10 mouse cellular contexts compared by ENCODE assay signal in the genomic region with DNA sequence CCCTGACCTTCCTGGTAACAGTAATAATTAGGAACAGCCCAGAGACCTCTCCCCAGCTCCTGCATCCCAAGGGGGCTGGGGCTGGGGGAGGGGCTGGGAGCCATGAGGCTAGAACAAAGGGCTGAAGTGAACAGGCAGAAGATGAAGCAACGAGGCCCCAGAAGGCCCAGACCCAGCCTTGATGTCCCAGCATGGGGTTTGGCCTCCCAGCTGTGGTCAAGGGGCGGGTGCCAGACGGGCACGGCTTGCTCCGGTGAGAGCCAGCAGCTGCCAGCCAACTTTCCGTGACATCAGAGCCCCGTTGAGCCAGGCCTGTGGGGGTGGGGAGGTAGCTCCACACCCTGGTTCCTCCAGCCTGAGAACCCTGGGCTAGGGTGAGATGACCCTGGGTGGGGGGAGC. TPM values are rescaled to one million over a fixed set of nuclear protein-coding genes. Genes with fewer than 3 reads are reported as not detected.
DNase-seq lines count a peak whose midpoint lies in the region; ATAC-seq and TF ChIP-seq lines count a peak whose summit lies in the region.
"Had no signal": no experiment of that assay in that cellular context is flagged by ENCODE, and none has a peak within 500 bp of the region (broad histone marks: within the 10 kb centered on the region; RNA-seq: fewer than 3 reads in every experiment).

No protein-coding gene starts in this region.

- ATAC-seq in lung, postnatal 0 days, result peak; percentile 11; the same call in 1 of the 2 replicates
- ATAC-seq in embryonic facial prominence, embryonic 11.5 days (replicated peaks; ENCODE audit: insufficient number of reproducible peaks, low FRiP score, low TSS enrichment, low read depth), result peak; percentile 36; the same call in 1 of the 2 replicates
- ATAC-seq in forebrain, embryonic 15.5 days (replicated peaks), result no peak

- WGBS in lung, postnatal 0 days, result 41% methylated on average over 7 of the region's 7 CpGs
- WGBS in lung, adult 2 months, result 44% methylated on average over 7 of the region's 7 CpGs
- 35% methylated on average over 7 of the region's 7 CpGs for WGBS in embryonic facial prominence, embryonic 11.5 days
- WGBS in forebrain, embryonic 15.5 days, result 45% methylated on average over 7 of the region's 7 CpGs

- no peaks in the 10 kb centered on the region for H3K4me1 ChIP-seq in lung, postnatal 0 days (ENCODE audit: insufficient read depth, low read depth, low read length)
- no peaks in the 10 kb centered on the region for H3K4me1 ChIP-seq in lung, adult 2 months (ENCODE audit: control insufficient read depth, insufficient read depth, low read length)
- peaks cover 2% of the 10 kb centered on the region; the same call in 1 of the 2 replicates for H3K4me1 ChIP-seq in embryonic facial prominence, embryonic 11.5 days (ENCODE audit: control insufficient read depth, insufficient read depth, low read length)
- no peaks in the 10 kb centered on the region for H3K4me1 ChIP-seq in forebrain, embryonic 15.5 days

- H3K36me3 ChIP-seq in lung, postnatal 0 days (ENCODE audit: insufficient read depth, low read length), result no peaks in the 10 kb centered on the region
- no peaks in the 10 kb centered on the region for H3K36me3 ChIP-seq in embryonic facial prominence, embryonic 11.5 days (replicated peaks; ENCODE audit: control insufficient read depth, insufficient read depth, low read depth, low read length)
- no peaks in the 10 kb centered on the region for H3K36me3 ChIP-seq in forebrain, embryonic 15.5 days
- H3K36me3 ChIP-seq: limb, embryonic 13.5 days had no signal

- no peak for TF ChIP-seq POLR2A in lung, adult 2 months (IDR thresholded peaks at IDR 0.05; ENCODE audit: borderline replicate concordance, extremely low read depth, low read depth, low read length)

- H3K4me3 ChIP-seq in lung, postnatal 0 days (ENCODE audit: low read depth, low read length), result no peak overlapping the region
- no peak overlapping the region for H3K4me3 ChIP-seq in lung, adult 2 months (replicated peaks; ENCODE audit: extremely low read depth, low read depth, low read length)
- no peak overlapping the region for H3K4me3 ChIP-seq in embryonic facial prominence, embryonic 11.5 days (ENCODE audit: low read depth, low read length)
- no peak overlapping the region for H3K4me3 ChIP-seq in forebrain, embryonic 15.5 days
- H3K4me3 ChIP-seq: limb, embryonic 13.5 days had no signal

- no peaks in the 10 kb centered on the region for H3K9me3 ChIP-seq in lung, postnatal 0 days (ENCODE audit: low read length)
- H3K9me3 ChIP-seq in embryonic facial prominence, embryonic 11.5 days (replicated peaks; ENCODE audit: control insufficient read depth, low read length), result no peaks in the 10 kb centered on the region
- no peaks in the 10 kb centered on the region for H3K9me3 ChIP-seq in forebrain, embryonic 15.5 days
- H3K9me3 ChIP-seq: limb, embryonic 13.5 days had no signal

- no peak overlapping the region for H3K4me2 ChIP-seq in lung, postnatal 0 days (replicated peaks; ENCODE audit: low read depth, low read length)
- H3K4me2 ChIP-seq in embryonic facial prominence, embryonic 11.5 days (ENCODE audit: low read depth, low read length), result no peak overlapping the region
- no peak overlapping the region for H3K4me2 ChIP-seq in forebrain, embryonic 15.5 days (replicated peaks)
- H3K4me2 ChIP-seq: limb, embryonic 13.5 days had no signal

- no peak for TF ChIP-seq CTCF in lung, postnatal 0 days (IDR thresholded peaks at IDR 0.05)
- TF ChIP-seq CTCF in lung, adult 2 months (IDR thresholded peaks at IDR 0.05; ENCODE audit: insufficient read depth, low read length), result no peak

- no peak overlapping the region for H3K9ac ChIP-seq in lung, postnatal 0 days (replicated peaks; ENCODE audit: low read depth)
- H3K9ac ChIP-seq in embryonic facial prominence, embryonic 11.5 days (replicated peaks; ENCODE audit: low read length), result peak overlapping the region; percentile 37
- no peak overlapping the region for H3K9ac ChIP-seq in forebrain, embryonic 15.5 days (replicated peaks)
- H3K9ac ChIP-seq: limb, embryonic 13.5 days had no signal

- no peak for DNase-seq in lung, postnatal 0 days (ENCODE audit: low spot score)
- DNase-seq in lung, adult 2 months, result no peak
- peak; percentile 19 for DNase-seq in embryonic facial prominence, embryonic 11.5 days (ENCODE audit: low spot score)
- DNase-seq in heart, postnatal 25 days (ENCODE audit: low spot score), result peak; percentile 52
- DNase-seq in retina, embryonic 14.5 days (ENCODE audit: low spot score), result peak; percentile 56
- no peak for DNase-seq in right cerebral cortex, postnatal 14 days
- DNase-seq in thymus, postnatal 36 days, result no peak

- H3K27ac ChIP-seq in lung, postnatal 0 days (ENCODE audit: low read length), result no peak overlapping the region
- peak overlapping the region; percentile 31; the same call in 1 of the 2 replicates for H3K27ac ChIP-seq in embryonic facial prominence, embryonic 11.5 days (replicated peaks; ENCODE audit: low read depth, low read length)
- H3K27ac ChIP-seq in forebrain, embryonic 15.5 days (replicated peaks), result no peak overlapping the region
- H3K27ac ChIP-seq: limb, embryonic 13.5 days had no signal

- intact Hi-C loops in heart, postnatal 25 days (cut with DNase I), result loop anchor here (5.0 kb wide), 1 partner anchor 80 kb away; no protein-coding TSS in a partner anchor

- H3K27me3 ChIP-seq in lung, postnatal 0 days (replicated peaks; ENCODE audit: insufficient read depth, low read length), result no peaks in the 10 kb centered on the region
- H3K27me3 ChIP-seq in embryonic facial prominence, embryonic 11.5 days (ENCODE audit: control insufficient read depth, insufficient read depth, low read length), result no peaks in the 10 kb centered on the region
- H3K27me3 ChIP-seq in forebrain, embryonic 15.5 days, result no peaks in the 10 kb centered on the region

- no peak for TF ChIP-seq EP300 in lung, postnatal 0 days (IDR thresholded peaks at IDR 0.05)

RNA-seq across cellular contexts. Expression of a gene that starts 7.3 kb away (rescaled TPM):
- not detected in 2 replicates for polyA plus RNA-seq in lung, postnatal 0 days (2015; fragmentation: Nextera tagmentation; extraction: Ambion mirVana)
- not detected in 2 replicates for polyA plus RNA-seq in lung, adult 2 months (2012; rRNA removed)
- not detected in 2 replicates for polyA plus RNA-seq in embryonic facial prominence, embryonic 11.5 days (2014; fragmentation: Nextera tagmentation; extraction: Ambion mirVana)
- not detected for total RNA-seq in heart, postnatal 25 days (2021)
- polyA plus RNA-seq in forebrain, embryonic 15.5 days (2015; fragmentation: Nextera tagmentation; extraction: Ambion mirVana), result not detected in 2 replicates
- total RNA-seq: neutrophil, adult 5-6 weeks had no signal
- polyA plus RNA-seq: limb, embryonic 13.5 days had no signal

Comparison
In these comparisons a context has a peak if more than half of its experiments do, and no peak if none do; other contexts are left out.
1. DNase-seq: peak in embryonic facial prominence, embryonic 11.5 days (single experiment), heart, postnatal 25 days (single experiment) and retina, embryonic 14.5 days (single experiment); none in lung, postnatal 0 days (single experiment), lung, adult 2 months (single experiment), right cerebral cortex, postnatal 14 days (single experiment) and thymus, postnatal 36 days (0 of 2).